Mouse (Mus musculus) neural tube, embryonic 11.5 days (tissue): Measurements from ENCODE around the gene Col3a1. TPM values are rescaled to one million over a fixed set of nuclear protein-coding genes. Genes with fewer than 3 reads are reported as not detected.

Experiments
- ATAC-seq: fragments of 200-750 bp; cut with Nextera tagmentation; 2 replicates; pipeline ENCODE4 v1.8.0; 2017; ENCODE audit warnings: moderate number of reproducible peaks, mild to moderate bottlenecking, moderate TSS enrichment, moderate library complexity; ENCODE audit not compliant: insufficient read depth, low FRiP score, low TSS enrichment
- DNase-seq: peaks from one replicate; pipeline ENCODE4 v3.0.0-alpha.2; 2015; ENCODE audit warnings: low spot score
- H3K27ac ChIP-seq: fragments of 300-500 bp; sonication (generic); 2 replicates; pipeline ENCODE4 v1.5.1; 2014; ENCODE audit warnings: low read depth, mild to moderate bottlenecking, low read length
- H3K27me3 ChIP-seq: fragments of 300-500 bp; sonication (generic); 2 replicates; pipeline ENCODE4 v1.6.1; 2014; ENCODE audit warnings: mild to moderate bottlenecking, low read length, mixed read lengths; ENCODE audit not compliant: control insufficient read depth, insufficient read depth
- H3K36me3 ChIP-seq: fragments of 300-500 bp; sonication (generic); 2 replicates; pipeline ENCODE4 v1.6.1; 2014; ENCODE audit warnings: mild to moderate bottlenecking, low read length, moderate library complexity, mixed read lengths; ENCODE audit not compliant: control insufficient read depth, insufficient read depth
- H3K4me1 ChIP-seq: fragments of 300-500 bp; sonication (generic); 2 replicates; pipeline ENCODE4 v1.6.1; 2014; ENCODE audit warnings: low read length, mixed read lengths; ENCODE audit not compliant: control insufficient read depth, insufficient read depth
- H3K4me2 ChIP-seq: fragments of 300-500 bp; sonication (generic); 2 replicates; pipeline ENCODE4 v1.6.1; 2014; ENCODE audit warnings: low read depth, mild to moderate bottlenecking, moderate library complexity
- H3K4me3 ChIP-seq: fragments of 300-500 bp; sonication (generic); 2 replicates; pipeline ENCODE4 v1.5.1; 2014; ENCODE audit warnings: low read depth, low read length
- H3K9ac ChIP-seq: fragments of 300-500 bp; sonication (generic); 2 replicates; pipeline ENCODE4 v1.6.1; 2014; ENCODE audit warnings: mild to moderate bottlenecking, low read length
- H3K9me3 ChIP-seq: fragments of 300-500 bp; sonication (generic); 2 replicates; pipeline ENCODE4 v1.6.1; 2016; ENCODE audit warnings: low read length; ENCODE audit not compliant: control insufficient read depth
- WGBS: fragments of 180-500 bp; shearing (Covaris S2); extraction: QIAGEN DNeasy Blood & Tissue Kit; methylation state at CpG from one replicate; pipeline ENCODE4 v1.1.7; 2014; 5-methylcytosine and 5-hydroxymethylcytosine counted together
- polyA plus RNA-seq: library from polyadenylated mRNA; unstranded; fragments of >200 nt; fragmentation: Nextera tagmentation; extraction: Ambion mirVana; gene quantifications from 2 replicates; pipeline ENCODE4 v1.2.1, GENCODE M21; 2014

Gene Col3a1
- polyA plus RNA-seq, result 340 and 386 TPM in 2 replicates

GRCm38 (mm10) chr1:45311388-45311787, at the start of gene Col3a1:
Gene Col3a1 (plus strand): TSS chr1:45311538.
- H3K4me3 ChIP-seq, result peak within 1 kb of the TSS; percentile 27
- DNase-seq, result peak; percentile 38
- no peak for ATAC-seq
- H3K4me2 ChIP-seq, result no peak within 1 kb of the TSS
- no peaks in the 10 kb centered on the region for H3K27me3 ChIP-seq
- WGBS, result 43% methylated on average over 4 of the region's 4 CpGs
- H3K36me3 ChIP-seq, result no peaks in the 10 kb centered on the region
- H3K9me3 ChIP-seq, result no peaks in the 10 kb centered on the region
- H3K27ac ChIP-seq, result peak within 1 kb of the TSS; percentile 63; the same call in 1 of the 2 replicates
- H3K4me1 ChIP-seq, result no peaks in the 10 kb centered on the region
- peak within 1 kb of the TSS; percentile 35; the same call in 1 of the 2 replicates for H3K9ac ChIP-seq

GRCm38 (mm10) chr1:45269421-45269820, 41.9 kb upstream of the Col3a1 start:
- H3K4me2 ChIP-seq, result no peak overlapping the region
- H3K9me3 ChIP-seq, result no peaks in the 10 kb centered on the region
- ATAC-seq (no peak), DNase-seq (no peak)
- H3K27ac ChIP-seq, result no peak overlapping the region
- no peaks in the 10 kb centered on the region for H3K36me3 ChIP-seq
- H3K27me3 ChIP-seq, result no peaks in the 10 kb centered on the region
- H3K4me1 ChIP-seq, result no peaks in the 10 kb centered on the region
- no peak overlapping the region for H3K4me3 ChIP-seq
- no peak overlapping the region for H3K9ac ChIP-seq

- H3K9me3 ChIP-seq, result no peaks in the 10 kb centered on the region
- DNase-seq, result no peak
Observed at GRCm38 (mm10) chr1:45276006-45276539, 35.3 kb upstream of the Col3a1 start.

GRCm38 (mm10) chr1:45287954-45288353, 23.4 kb upstream of the Col3a1 start:
- no peak for ATAC-seq
- no peaks in the 10 kb centered on the region for H3K4me1 ChIP-seq
- H3K27me3 ChIP-seq, result no peaks in the 10 kb centered on the region
- H3K4me2 ChIP-seq, result no peak overlapping the region
- DNase-seq, result no peak
- H3K27ac ChIP-seq, result no peak overlapping the region
- no peaks in the 10 kb centered on the region for H3K36me3 ChIP-seq
- H3K9me3 ChIP-seq, result no peaks in the 10 kb centered on the region
- 48% methylated on average over 1 of the region's 1 CpGs for WGBS
- H3K4me3 ChIP-seq, result no peak overlapping the region
- H3K9ac ChIP-seq, result no peak overlapping the region

More at GRCm38 (mm10) chr1:45276006-45276539, 35.3 kb upstream of the Col3a1 start:
- no peak overlapping the region for H3K4me2 ChIP-seq
- H3K27me3 ChIP-seq, result no peaks in the 10 kb centered on the region
- H3K27ac ChIP-seq, result no peak overlapping the region
- 69% methylated on average over 2 of the region's 2 CpGs for WGBS
- no peaks in the 10 kb centered on the region for H3K4me1 ChIP-seq
- H3K4me3 ChIP-seq, result no peak overlapping the region
- ATAC-seq, result no peak
- no peak overlapping the region for H3K9ac ChIP-seq
- H3K36me3 ChIP-seq, result no peaks in the 10 kb centered on the region

- ATAC-seq, result no peak
- Histone ChIP-seq H3K4me2 (no peak overlapping the region), H3K4me1 (no peaks in the 10 kb centered on the region), H3K27me3 (no peaks in the 10 kb centered on the region), H3K9me3 (no peaks in the 10 kb centered on the region), H3K9ac (no peak overlapping the region), H3K27ac (no peak overlapping the region), H3K36me3 (no peaks in the 10 kb centered on the region), H3K4me3 (no peak overlapping the region)
- WGBS, result 77% methylated on average over 4 of the region's 4 CpGs
- DNase-seq, result no peak
Observed at GRCm38 (mm10) chr1:45290037-45290436, 21.3 kb upstream of the Col3a1 start.

- no peak overlapping the region for H3K4me3 ChIP-seq
- H3K4me2 ChIP-seq, result no peak overlapping the region
- no peak overlapping the region for H3K27ac ChIP-seq
- H3K9ac ChIP-seq, result no peak overlapping the region
- no peaks in the 10 kb centered on the region for H3K36me3 ChIP-seq
- WGBS, result 83% methylated on average over 3 of the region's 3 CpGs
- H3K4me1 ChIP-seq, result no peaks in the 10 kb centered on the region
- H3K9me3 ChIP-seq, result no peaks in the 10 kb centered on the region
- DNase-seq (no peak), ATAC-seq (no peak)
- H3K27me3 ChIP-seq, result no peaks in the 10 kb centered on the region
Observed at GRCm38 (mm10) chr1:45299394-45300119, 11.8 kb upstream of the Col3a1 start.

- 85% methylated on average over 1 of the region's 1 CpGs for WGBS
- no peak for ATAC-seq
Observed at GRCm38 (mm10) chr1:45304273-45304672, 7.1 kb upstream of the Col3a1 start.

GRCm38 (mm10) chr1:45309015-45309414, 2.3 kb upstream of the Col3a1 start:
- Histone ChIP-seq H3K27ac (no peak overlapping the region), H3K4me1 (no peaks in the 10 kb centered on the region), H3K9ac (no peak overlapping the region), H3K27me3 (no peaks in the 10 kb centered on the region), H3K9me3 (no peaks in the 10 kb centered on the region), H3K36me3 (no peaks in the 10 kb centered on the region), H3K4me3 (no peak overlapping the region), H3K4me2 (no peak overlapping the region)
- DNase-seq, result no peak
- 74% methylated on average over 2 of the region's 2 CpGs for WGBS
- no peak for ATAC-seq

More at GRCm38 (mm10) chr1:45304273-45304672, 7.1 kb upstream of the Col3a1 start:
- Histone ChIP-seq H3K4me2 (no peak overlapping the region), H3K4me3 (no peak overlapping the region), H3K9me3 (no peaks in the 10 kb centered on the region), H3K9ac (no peak overlapping the region), H3K27me3 (no peaks in the 10 kb centered on the region), H3K4me1 (no peaks in the 10 kb centered on the region), H3K36me3 (no peaks in the 10 kb centered on the region), H3K27ac (no peak overlapping the region)
- DNase-seq, result no peak

GRCm38 (mm10) chr1:45311962-45312361, 624 bp downstream of the Col3a1 start:
- no peak for ATAC-seq
- no peak overlapping the region for H3K4me2 ChIP-seq
- peak overlapping the region; percentile 63; the same call in 1 of the 2 replicates for H3K27ac ChIP-seq
- no peaks in the 10 kb centered on the region for H3K36me3 ChIP-seq
- DNase-seq, result no peak
- no peak overlapping the region; the same call in 1 of the 2 replicates for H3K9ac ChIP-seq
- H3K4me3 ChIP-seq, result peak overlapping the region; percentile 27
- H3K27me3 ChIP-seq, result no peaks in the 10 kb centered on the region
- H3K4me1 ChIP-seq, result no peaks in the 10 kb centered on the region
- H3K9me3 ChIP-seq, result no peaks in the 10 kb centered on the region
